Mouse (Mus musculus): ENCODE measurements at regions not wholly inside any gene's neighbourhood (a gene's known extent, or its start where the extent isn't known, plus 50 kb on each side); places are given as distances from the start of the nearest gene placed in this dataset.
A peak's percentile ranks its signal among the peaks of the same experiment; 100 is the strongest.

GRCm38 (mm10) chr3:78944185-78944584, 342.1 kb downstream of the Rapgef2 start:
- H3K4me1 ChIP-seq (replicated peaks; ENCODE audit: control insufficient read depth, insufficient read depth, low read length), result no peaks in the 10 kb centered on the region
- H3K9me3 ChIP-seq (ENCODE audit: control insufficient read depth, low read length), result no peaks in the 10 kb centered on the region
- 83% methylated on average over 8 of the region's 8 CpGs for WGBS
- DNase-seq (ENCODE audit: low spot score) (no peak), ATAC-seq (replicated peaks; ENCODE audit: low FRiP score) (no peak)
- no peaks in the 10 kb centered on the region for H3K27me3 ChIP-seq (ENCODE audit: control insufficient read depth, insufficient read depth, low read length)
- H3K36me3 ChIP-seq (ENCODE audit: control insufficient read depth, insufficient read depth, low read length), result no peaks in the 10 kb centered on the region
- no peak overlapping the region for H3K4me3 ChIP-seq (ENCODE audit: low read depth, low read length)
- no peak overlapping the region for H3K9ac ChIP-seq (ENCODE audit: low read length)
- H3K4me2 ChIP-seq (ENCODE audit: low read depth, low read length, severe bottlenecking), result no peak overlapping the region
- no peak overlapping the region for H3K27ac ChIP-seq (ENCODE audit: low read depth, low read length)

GRCm38 (mm10) chr3:78932975-78933374, 353.3 kb downstream of the Rapgef2 start:
- Histone ChIP-seq H3K9me3 (ENCODE audit: control insufficient read depth, low read length) (no peaks in the 10 kb centered on the region), H3K4me1 (replicated peaks; ENCODE audit: control insufficient read depth, insufficient read depth, low read length) (no peaks in the 10 kb centered on the region), H3K27ac (ENCODE audit: low read depth, low read length) (no peak overlapping the region), H3K27me3 (ENCODE audit: control insufficient read depth, insufficient read depth, low read length) (no peaks in the 10 kb centered on the region), H3K4me2 (ENCODE audit: low read depth, low read length, severe bottlenecking) (no peak overlapping the region), H3K4me3 (ENCODE audit: low read depth, low read length) (no peak overlapping the region), H3K9ac (ENCODE audit: low read length) (no peak overlapping the region), H3K36me3 (ENCODE audit: control insufficient read depth, insufficient read depth, low read length) (no peaks in the 10 kb centered on the region)
- ATAC-seq (replicated peaks; ENCODE audit: low FRiP score), result no peak
- 81% methylated on average over 3 of the region's 3 CpGs for WGBS
- no peak for DNase-seq (ENCODE audit: low spot score)

- no peaks in the 10 kb centered on the region for H3K27me3 ChIP-seq (ENCODE audit: control insufficient read depth, insufficient read depth, low read length)
- no peak overlapping the region for H3K4me3 ChIP-seq (ENCODE audit: low read depth, low read length)
- 54% methylated on average over 6 of the region's 6 CpGs for WGBS
- DNase-seq (ENCODE audit: low spot score), result no peak
- H3K4me2 ChIP-seq (ENCODE audit: low read depth, low read length, severe bottlenecking), result no peak overlapping the region
- H3K36me3 ChIP-seq (ENCODE audit: control insufficient read depth, insufficient read depth, low read length), result no peaks in the 10 kb centered on the region
- H3K9ac ChIP-seq (ENCODE audit: low read length), result no peak overlapping the region
- H3K27ac ChIP-seq (ENCODE audit: low read depth, low read length), result no peak overlapping the region
- no peaks in the 10 kb centered on the region for H3K9me3 ChIP-seq (ENCODE audit: control insufficient read depth, low read length)
- no peak for ATAC-seq (replicated peaks; ENCODE audit: low FRiP score)
- no peaks in the 10 kb centered on the region for H3K4me1 ChIP-seq (replicated peaks; ENCODE audit: control insufficient read depth, insufficient read depth, low read length)
Measured at GRCm38 (mm10) chr3:78919850-78920249, 366.5 kb downstream of the Rapgef2 start.

GRCm38 (mm10) chr3:78919407-78919806, 366.9 kb downstream of the Rapgef2 start:
- no peaks in the 10 kb centered on the region for H3K36me3 ChIP-seq (ENCODE audit: control insufficient read depth, insufficient read depth, low read length)
- WGBS, result 21% methylated on average over 12 of the region's 12 CpGs
- no peaks in the 10 kb centered on the region for H3K27me3 ChIP-seq (ENCODE audit: control insufficient read depth, insufficient read depth, low read length)
- H3K4me1 ChIP-seq (replicated peaks; ENCODE audit: control insufficient read depth, insufficient read depth, low read length), result no peaks in the 10 kb centered on the region
- H3K27ac ChIP-seq (ENCODE audit: low read depth, low read length), result no peak overlapping the region
- H3K4me2 ChIP-seq (ENCODE audit: low read depth, low read length, severe bottlenecking), result peak overlapping the region; percentile 37; the same call in 1 of the 2 replicates
- no peak overlapping the region for H3K4me3 ChIP-seq (ENCODE audit: low read depth, low read length)
- ATAC-seq (replicated peaks; ENCODE audit: low FRiP score) (peak; percentile 66; the same call in 1 of the 2 replicates), DNase-seq (ENCODE audit: low spot score) (peak; percentile 87)
- H3K9ac ChIP-seq (ENCODE audit: low read length), result no peak overlapping the region
- H3K9me3 ChIP-seq (ENCODE audit: control insufficient read depth, low read length), result no peaks in the 10 kb centered on the region

GRCm38 (mm10) chr3:78908196-78908844, 378.0 kb downstream of the Rapgef2 start:
- Histone ChIP-seq H3K27me3 (ENCODE audit: control insufficient read depth, insufficient read depth, low read length) (no peaks in the 10 kb centered on the region), H3K4me1 (replicated peaks; ENCODE audit: control insufficient read depth, insufficient read depth, low read length) (no peaks in the 10 kb centered on the region), H3K36me3 (ENCODE audit: control insufficient read depth, insufficient read depth, low read length) (no peaks in the 10 kb centered on the region), H3K4me3 (ENCODE audit: low read depth, low read length) (no peak overlapping the region), H3K9ac (ENCODE audit: low read length) (no peak overlapping the region), H3K9me3 (ENCODE audit: control insufficient read depth, low read length) (no peaks in the 10 kb centered on the region), H3K27ac (ENCODE audit: low read depth, low read length) (no peak overlapping the region), H3K4me2 (ENCODE audit: low read depth, low read length, severe bottlenecking) (no peak overlapping the region)
- DNase-seq (ENCODE audit: low spot score) (no peak), ATAC-seq (replicated peaks; ENCODE audit: low FRiP score) (peak; percentile 42; the same call in 1 of the 2 replicates)
- WGBS, result 73% methylated on average over 1 of the region's 1 CpGs

GRCm38 (mm10) chr3:78907778-78908177, 378.5 kb downstream of the Rapgef2 start:
- no peak for DNase-seq (ENCODE audit: low spot score)
- WGBS, result 76% methylated on average over 7 of the region's 7 CpGs

GRCm38 (mm10) chr3:78901838-78902484, 384.4 kb downstream of the Rapgef2 start:
- no peaks in the 10 kb centered on the region for H3K27me3 ChIP-seq (ENCODE audit: control insufficient read depth, insufficient read depth, low read length)
- no peak overlapping the region for H3K9ac ChIP-seq (ENCODE audit: low read length)
- no peaks in the 10 kb centered on the region for H3K36me3 ChIP-seq (ENCODE audit: control insufficient read depth, insufficient read depth, low read length)
- H3K9me3 ChIP-seq (ENCODE audit: control insufficient read depth, low read length), result no peaks in the 10 kb centered on the region
- no peak overlapping the region for H3K4me2 ChIP-seq (ENCODE audit: low read depth, low read length, severe bottlenecking)
- H3K27ac ChIP-seq (ENCODE audit: low read depth, low read length), result no peak overlapping the region
- DNase-seq (ENCODE audit: low spot score), result peak; percentile 65
- 25% methylated on average over 4 of the region's 4 CpGs for WGBS
- ATAC-seq (replicated peaks; ENCODE audit: low FRiP score), result peak; percentile 72
- H3K4me3 ChIP-seq (ENCODE audit: low read depth, low read length), result no peak overlapping the region
- H3K4me1 ChIP-seq (replicated peaks; ENCODE audit: control insufficient read depth, insufficient read depth, low read length), result peaks cover 10% of the 10 kb centered on the region

More at GRCm38 (mm10) chr3:78907778-78908177, 378.5 kb downstream of the Rapgef2 start:
- H3K4me2 ChIP-seq (ENCODE audit: low read depth, low read length, severe bottlenecking), result no peak overlapping the region
- H3K9me3 ChIP-seq (ENCODE audit: control insufficient read depth, low read length), result no peaks in the 10 kb centered on the region
- ATAC-seq (replicated peaks; ENCODE audit: low FRiP score), result no peak
- no peak overlapping the region for H3K4me3 ChIP-seq (ENCODE audit: low read depth, low read length)
- H3K27ac ChIP-seq (ENCODE audit: low read depth, low read length), result no peak overlapping the region
- H3K36me3 ChIP-seq (ENCODE audit: control insufficient read depth, insufficient read depth, low read length), result no peaks in the 10 kb centered on the region
- no peaks in the 10 kb centered on the region for H3K27me3 ChIP-seq (ENCODE audit: control insufficient read depth, insufficient read depth, low read length)
- H3K9ac ChIP-seq (ENCODE audit: low read length), result no peak overlapping the region
- no peaks in the 10 kb centered on the region for H3K4me1 ChIP-seq (replicated peaks; ENCODE audit: control insufficient read depth, insufficient read depth, low read length)

GRCm38 (mm10) chr3:78901016-78901837, 385.1 kb downstream of the Rapgef2 start:
- H3K36me3 ChIP-seq (ENCODE audit: control insufficient read depth, insufficient read depth, low read length), result no peaks in the 10 kb centered on the region
- DNase-seq (ENCODE audit: low spot score) (no peak), ATAC-seq (replicated peaks; ENCODE audit: low FRiP score) (peak; percentile 25; the same call in 1 of the 2 replicates)
- peaks cover 10% of the 10 kb centered on the region for H3K4me1 ChIP-seq (replicated peaks; ENCODE audit: control insufficient read depth, insufficient read depth, low read length)
- no peak overlapping the region for H3K9ac ChIP-seq (ENCODE audit: low read length)
- H3K27me3 ChIP-seq (ENCODE audit: control insufficient read depth, insufficient read depth, low read length), result no peaks in the 10 kb centered on the region
- no peak overlapping the region for H3K27ac ChIP-seq (ENCODE audit: low read depth, low read length)
- no peaks in the 10 kb centered on the region for H3K9me3 ChIP-seq (ENCODE audit: control insufficient read depth, low read length)
- no peak overlapping the region for H3K4me2 ChIP-seq (ENCODE audit: low read depth, low read length, severe bottlenecking)
- no peak overlapping the region for H3K4me3 ChIP-seq (ENCODE audit: low read depth, low read length)
- 24% methylated on average over 11 of the region's 11 CpGs for WGBS

Measured in forebrain, embryonic 11.5 days (tissue).